Mouse (Mus musculus) MEL (cell line): Measurements from ENCODE around the gene Nop58. TPM values are rescaled to one million over a fixed set of nuclear protein-coding genes. Genes with fewer than 3 reads are reported as not detected.

Source experiments
- DNase-seq: peaks from one replicate; pipeline ENCODE4 v3.0.0; 2011; ENCODE audit warnings: low read depth, low spot score
- H3K27ac ChIP-seq: 2 replicates; pipeline ENCODE4 v1.5.1; 2012; ENCODE audit warnings: low read depth, mild to moderate bottlenecking, control low read depth, low read length, moderate library complexity; ENCODE audit not compliant: control insufficient read depth
- H3K27me3 ChIP-seq, 2 experiments: fragments of 150-350 bp in 1 of 2; sonication (generic) in 1 of 2; 2 replicates each; pipeline ENCODE4 v1.6.1; 2012; ENCODE audit warnings: low read length in 2 of 2, mild to moderate bottlenecking in 2 of 2, improper control_type of control experiment in 1 of 2, moderate library complexity in 1 of 2; ENCODE audit not compliant: insufficient read depth in 2 of 2, control insufficient read depth in 1 of 2
- H3K36me3 ChIP-seq, 2 experiments: 2 replicates each; pipeline ENCODE4 v1.6.1; 2012 to 2014; ENCODE audit warnings: low read length in 2 of 2, improper control_type of control experiment in 1 of 2, inconsistent platforms in 1 of 2, mild to moderate bottlenecking in 1 of 2; ENCODE audit not compliant: insufficient read depth in 2 of 2, control insufficient read depth in 1 of 2
- H3K4me1 ChIP-seq, 2 experiments: fragments of 150-350 bp in 1 of 2; sonication (generic) in 1 of 2; 2 replicates each; pipeline ENCODE4 v1.6.1; 2012; ENCODE audit warnings: low read length in 2 of 2, improper control_type of control experiment in 1 of 2, mild to moderate bottlenecking in 1 of 2; ENCODE audit not compliant: insufficient read depth in 2 of 2, control insufficient read depth in 1 of 2
- H3K4me3 ChIP-seq, 2 experiments: fragments of 150-350 bp in 1 of 2; sonication (generic) in 1 of 2; 2 replicates each; pipeline ENCODE4 v1.5.1; 2012; ENCODE audit warnings: low read depth in 2 of 2, low read length in 2 of 2, mild to moderate bottlenecking in 2 of 2, moderate library complexity in 2 of 2, control low read depth in 1 of 2, improper control_type of control experiment in 1 of 2; ENCODE audit not compliant: control insufficient read depth in 1 of 2, insufficient read depth in 1 of 2
- H3K79me2 ChIP-seq: 2 replicates; pipeline ENCODE4 v1.6.1; 2012; ENCODE audit warnings: mild to moderate bottlenecking, low read length, moderate library complexity; ENCODE audit not compliant: control insufficient read depth, poor library complexity, insufficient read depth
- H3K9ac ChIP-seq: 2 replicates; pipeline ENCODE4 v1.6.1; 2012; ENCODE audit warnings: low read depth, mild to moderate bottlenecking, control low read depth, low read length, moderate library complexity; ENCODE audit not compliant: control insufficient read depth, poor library complexity, severe bottlenecking
- H3K9me3 ChIP-seq: fragments of 150-350 bp; sonication (generic); replicated peaks from 2 replicates; pipeline ENCODE4 v1.6.1; 2012; ENCODE audit warnings: mild to moderate bottlenecking, low read length, improper control_type of control experiment, moderate library complexity; ENCODE audit not compliant: insufficient read depth
- BHLHE40 ChIP-seq: IDR thresholded peaks from 2 replicates; pipeline ENCODE4 v1.6.1; 2012; ENCODE audit warnings: low read depth, mild to moderate bottlenecking, inconsistent platforms, low read length, improper control_type of control experiment, borderline replicate concordance
- CTCF ChIP-seq, 3 experiments: IDR thresholded peaks in 2 of 3; conservative IDR thresholded peaks in 1 of 3; 2 replicates each; pipeline ENCODE4 v1.5.1; 2011 to 2012; ENCODE audit warnings: low read length in 3 of 3, low read depth in 2 of 3, mild to moderate bottlenecking in 2 of 3, improper control_type of control experiment in 1 of 3, inconsistent platforms in 1 of 3, mixed read lengths in 1 of 3, moderate library complexity in 1 of 3; ENCODE audit not compliant: control insufficient read depth in 1 of 3, insufficient read depth in 1 of 3, poor library complexity in 1 of 3, severe bottlenecking in 1 of 3
- E2F4 ChIP-seq: IDR thresholded peaks from 2 replicates; pipeline ENCODE4 v1.6.1; 2011; ENCODE audit warnings: low read depth, low read length, improper control_type of control experiment, borderline replicate concordance
- ELF1 ChIP-seq: IDR thresholded peaks from 2 replicates; pipeline ENCODE4 v1.6.1; 2014; ENCODE audit warnings: low read depth, mild to moderate bottlenecking, inconsistent platforms, low read length, improper control_type of control experiment, moderate library complexity
- EP300 ChIP-seq, 2 experiments: IDR thresholded peaks; 2 replicates each; pipeline ENCODE4 v1.6.1; 2011; ENCODE audit warnings: improper control_type of control experiment in 2 of 2, low read length in 2 of 2, low read depth in 1 of 2, mild to moderate bottlenecking in 1 of 2
- ETS1 ChIP-seq: IDR thresholded peaks from 2 replicates; pipeline ENCODE4 v1.6.1; 2012; ENCODE audit warnings: low read depth, mild to moderate bottlenecking, inconsistent platforms, low read length, improper control_type of control experiment, moderate library complexity
- GABPA ChIP-seq: IDR thresholded peaks from 2 replicates; pipeline ENCODE4 v1.6.1; 2012; ENCODE audit warnings: low read depth, mild to moderate bottlenecking, inconsistent platforms, low read length, improper control_type of control experiment, moderate library complexity
- GATA1 ChIP-seq: IDR thresholded peaks from 2 replicates; pipeline ENCODE4 v1.6.1; 2011; ENCODE audit warnings: low read depth, low read length, improper control_type of control experiment
- HCFC1 ChIP-seq: IDR thresholded peaks from 2 replicates; pipeline ENCODE4 v1.6.1; 2012; ENCODE audit warnings: low read depth, mild to moderate bottlenecking, inconsistent platforms, low read length, improper control_type of control experiment, moderate library complexity
- JUND ChIP-seq: IDR thresholded peaks from 2 replicates; pipeline ENCODE4 v1.6.1; 2011; ENCODE audit warnings: low read depth, mild to moderate bottlenecking, improper control_type of control experiment, low read length
- KAT2A ChIP-seq: conservative IDR thresholded peaks from 2 replicates; pipeline ENCODE4 v1.6.1; 2012; ENCODE audit warnings: low read depth, low read length, improper control_type of control experiment, inconsistent platforms
- MAX ChIP-seq: IDR thresholded peaks from 2 replicates; pipeline ENCODE4 v1.6.1; 2011; ENCODE audit warnings: low read length, improper control_type of control experiment
- MEF2A ChIP-seq: IDR thresholded peaks from 2 replicates; pipeline ENCODE4 v1.6.1; 2014; ENCODE audit warnings: low read depth, mild to moderate bottlenecking, inconsistent platforms, low read length, improper control_type of control experiment; ENCODE audit not compliant: poor library complexity, insufficient replicate concordance, severe bottlenecking; ENCODE audit errors: extremely low read depth
- MYB ChIP-seq: IDR thresholded peaks from 2 replicates; pipeline ENCODE4 v1.6.1; 2011; ENCODE audit warnings: mild to moderate bottlenecking, low read depth, low read length, improper control_type of control experiment
- NRF1 ChIP-seq: IDR thresholded peaks from 2 replicates; pipeline ENCODE4 v1.6.1; 2014; ENCODE audit warnings: low read depth, mild to moderate bottlenecking, inconsistent platforms, low read length, improper control_type of control experiment, moderate library complexity; ENCODE audit not compliant: poor library complexity, insufficient read depth, severe bottlenecking
- POLR2AphosphoS5 ChIP-seq: IDR thresholded peaks from 2 replicates; pipeline ENCODE4 v1.6.1; 2012; ENCODE audit warnings: low read depth, borderline replicate concordance, mild to moderate bottlenecking, inconsistent platforms, low read length, moderate library complexity, mixed read lengths
- RAD21 ChIP-seq: IDR thresholded peaks from 2 replicates; pipeline ENCODE4 v1.6.1; 2011; ENCODE audit warnings: mild to moderate bottlenecking, low read depth, low read length, improper control_type of control experiment
- SIN3A ChIP-seq: IDR thresholded peaks from 2 replicates; pipeline ENCODE4 v1.6.1; 2012; ENCODE audit warnings: low read length, improper control_type of control experiment, inconsistent platforms
- SMC3 ChIP-seq: IDR thresholded peaks from 2 replicates; pipeline ENCODE4 v1.6.1; 2011; ENCODE audit warnings: low read depth, low read length, improper control_type of control experiment
- TBP ChIP-seq: IDR thresholded peaks from 2 replicates; pipeline ENCODE4 v1.8.0; 2011; ENCODE audit warnings: low read depth, low read length, improper control_type of control experiment
- UBTF ChIP-seq: IDR thresholded peaks from 2 replicates; pipeline ENCODE4 v1.6.1; 2012; ENCODE audit warnings: low read depth, mild to moderate bottlenecking, inconsistent platforms, low read length, improper control_type of control experiment, moderate library complexity, borderline replicate concordance; ENCODE audit not compliant: insufficient read depth
- ZKSCAN1 ChIP-seq: IDR thresholded peaks from 2 replicates; pipeline ENCODE4 v1.6.1; 2012; ENCODE audit warnings: low read depth, mild to moderate bottlenecking, inconsistent platforms, low read length, improper control_type of control experiment, moderate library complexity
- ZNF384 ChIP-seq: IDR thresholded peaks from 2 replicates; pipeline ENCODE4 v1.6.1; 2012; ENCODE audit warnings: low read depth, mild to moderate bottlenecking, inconsistent platforms, low read length, improper control_type of control experiment
- polyA plus RNA-seq, 2 experiments: library from polyadenylated mRNA; stranded (reverse) in 1 of 2; unstranded in 1 of 2; fragments of >175 nt in 1 of 2; fragments of >200 nt in 1 of 2; gene quantifications; 2 replicates each; pipeline versions ENCODE4 v1.2.1 to v1.2.4; 2012; ENCODE audit warnings: low replicate concordance in 2 of 2, low read depth in 1 of 2; ENCODE audit not compliant: insufficient read length in 2 of 2, insufficient read depth in 1 of 2, missing spikeins in 1 of 2
- total RNA-seq: library from RNA; depleted of rRNA; stranded (reverse); fragments of 300-350 nt; gene quantifications from 2 replicates; pipeline ENCODE4 v1.2.3, GENCODE M21; 2012

Gene Nop58
- total and polyA plus RNA-seq, 3 experiments, result 474 to 1,828 (median 590) TPM

- Histone ChIP-seq H3K9ac (no peak overlapping the region), H3K27me3 (no peaks in the 10 kb centered on the region), H3K79me2 (peaks cover 8% of the 10 kb centered on the region), H3K9me3 (no peaks in the 10 kb centered on the region), H3K4me1 (no peaks in the 10 kb centered on the region), H3K27ac (no peak overlapping the region), H3K36me3 (peaks cover 20 to 82% of the 10 kb centered on the region in 2 experiments), H3K4me3 (no peak overlapping the region)
- DNase-seq, result no peak
- TF ChIP-seq RAD21, result peak; percentile 12
- TF ChIP-seq E2F4, result no peak
- peak in 1 of 3 experiments; percentile 39; a peak in 2 of 6 replicates for TF ChIP-seq CTCF (IDR thresholded peaks at IDR 0.05 in 2 of 3, conservative IDR thresholded peaks at IDR 0.05 in 1 of 3; ENCODE audit: control insufficient read depth in 1 of 3, insufficient read depth in 1 of 3, low read depth in 2 of 3, low read length in 3 of 3, poor library complexity in 1 of 3, severe bottlenecking in 1 of 3)
- TF ChIP-seq POLR2AphosphoS5, result no peak
Measured at GRCm38 (mm10) chr1:59701766-59702165, 17.0 kb downstream of the Nop58 start.

GRCm38 (mm10) chr1:59719900-59720299, 35.1 kb downstream of the Nop58 start:
- Histone ChIP-seq H3K27ac (no peak overlapping the region), H3K27me3 (no peaks in the 10 kb centered on the region), H3K9me3 (no peaks in the 10 kb centered on the region), H3K36me3 (peaks cover 0 to 3% of the 10 kb centered on the region in 2 experiments; a peak in 1 of 4 replicates), H3K79me2 (no peaks in the 10 kb centered on the region), H3K4me3 (no peak overlapping the region), H3K9ac (no peak overlapping the region), H3K4me1 (no peaks in the 10 kb centered on the region)
- TF ChIP-seq E2F4 (no peak), ELF1 (no peak), MYB (no peak), KAT2A (no peak), BHLHE40 (no peak), ZKSCAN1 (no peak), EP300 (IDR thresholded peaks at IDR 0.05; ENCODE audit: low read depth in 1 of 2, low read length in 2 of 2) (no peak), JUND (no peak), RAD21 (peak; percentile 20), GABPA (no peak), MEF2A (no peak), ZNF384 (peak; percentile 75), HCFC1 (no peak), TBP (no peak), CTCF (IDR thresholded peaks at IDR 0.05 in 2 of 3, conservative IDR thresholded peaks at IDR 0.05 in 1 of 3; ENCODE audit: control insufficient read depth in 1 of 3, insufficient read depth in 1 of 3, low read depth in 2 of 3, low read length in 3 of 3, poor library complexity in 1 of 3, severe bottlenecking in 1 of 3) (peak; percentile 36 to 62 (median 60); a peak in 5 of 6 replicates), GATA1 (no peak), NRF1 (no peak), SMC3 (peak; percentile 41), MAX (no peak), ETS1 (no peak), UBTF (no peak), SIN3A (no peak), POLR2AphosphoS5 (no peak)
- peak; percentile 76 for DNase-seq
